Mouse (Mus musculus) induced T-regulatory cell, adult 2 months (primary cell): ENCODE data around the gene Hnrnpa3.

Experiments used
- DNase-seq: peaks from one replicate; pipeline ENCODE4 v3.0.0-alpha.2; 2012; ENCODE audit warnings: low read depth

Gene Hnrnpa3

GRCm38 (mm10) chr2:75704234-75705161 lies 45.4 kb downstream of the Hnrnpa3 start, which contains the start of gene Nfe2l2:
Nfe2l2 (minus strand) TSS chr2:75704641.
- peak; percentile 95 for DNase-seq

GRCm38 (mm10) chr2:75705162-75705752 lies 46.2 kb downstream of the Hnrnpa3 start:
- no peak for DNase-seq

GRCm38 (mm10) chr2:75706435-75706834 lies 47.4 kb downstream of the Hnrnpa3 start:
- DNase-seq, result no peak

- no peak for DNase-seq
Observed at GRCm38 (mm10) chr2:75707420-75707819, 48.4 kb downstream of the Hnrnpa3 start.

GRCm38 (mm10) chr2:75713083-75713482 lies 54.0 kb downstream of the Hnrnpa3 start:
- no peak for DNase-seq

DNA sequence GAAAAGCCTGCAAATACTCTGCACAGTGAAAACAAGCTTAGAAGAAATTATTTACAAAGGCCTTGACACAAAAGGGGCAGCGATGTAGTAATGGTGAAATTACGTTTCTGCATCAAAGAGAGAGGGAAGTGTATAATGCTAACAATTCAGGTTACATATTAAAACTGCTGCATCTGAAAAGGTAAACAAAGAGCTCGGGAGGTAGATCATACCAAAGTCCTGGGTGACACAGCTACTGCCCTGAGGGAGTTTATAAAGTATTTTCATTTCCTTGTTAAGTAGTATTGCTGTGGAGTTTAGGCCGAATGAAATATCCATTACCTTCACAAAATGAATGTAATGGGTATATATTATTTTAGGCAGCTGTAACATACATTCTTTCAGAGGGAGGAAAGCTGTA lies 55.7 kb downstream of the Hnrnpa3 start:
- DNase-seq, result no peak

DNA sequence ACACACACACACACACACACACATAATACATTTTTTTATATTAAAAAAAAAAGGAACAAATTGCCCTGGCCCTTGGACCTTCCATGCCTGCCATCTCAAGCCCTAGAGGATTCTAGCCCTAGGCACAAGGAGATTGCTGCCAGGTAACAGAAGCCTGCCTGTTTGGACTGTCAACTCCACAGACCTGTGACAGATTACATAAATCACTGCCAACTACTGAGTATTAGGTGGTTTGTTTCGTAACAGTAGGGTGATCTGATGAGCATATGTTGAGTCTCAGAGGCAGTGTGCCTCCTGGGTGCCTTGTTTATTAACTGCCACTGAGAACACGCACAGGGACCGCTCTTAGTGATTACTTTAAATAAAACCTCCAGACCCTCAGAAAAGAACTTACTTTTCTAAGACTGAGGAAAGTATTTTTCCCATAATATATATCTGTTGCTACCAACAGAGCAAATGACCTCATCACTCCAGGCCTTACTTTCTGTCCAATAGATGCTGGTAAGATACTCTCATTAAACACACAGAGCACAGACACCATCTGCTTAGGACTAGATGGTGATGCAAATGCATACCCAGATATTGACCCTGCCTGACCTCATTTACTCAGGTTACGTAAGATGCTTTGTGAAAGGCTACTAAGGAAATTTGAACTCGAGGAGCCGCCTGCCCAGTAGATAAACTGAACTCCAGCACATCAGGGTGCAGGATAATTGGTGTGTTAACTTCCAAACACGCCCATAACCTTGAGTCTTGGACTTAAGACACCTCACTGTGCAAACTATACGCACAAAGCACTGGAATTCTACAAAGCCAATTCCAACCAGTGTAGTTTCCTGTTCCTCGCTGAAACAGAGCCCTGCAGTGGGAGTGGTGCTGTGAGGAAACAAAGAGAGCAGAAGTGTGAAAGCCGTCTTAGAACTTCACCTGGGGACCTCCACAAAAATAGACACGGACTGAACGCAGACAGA lies 57.3 kb downstream of the Hnrnpa3 start:
- DNase-seq, result no peak
